Mouse (Mus musculus): ENCODE data around the gene Hist1h2ah.

DNA sequence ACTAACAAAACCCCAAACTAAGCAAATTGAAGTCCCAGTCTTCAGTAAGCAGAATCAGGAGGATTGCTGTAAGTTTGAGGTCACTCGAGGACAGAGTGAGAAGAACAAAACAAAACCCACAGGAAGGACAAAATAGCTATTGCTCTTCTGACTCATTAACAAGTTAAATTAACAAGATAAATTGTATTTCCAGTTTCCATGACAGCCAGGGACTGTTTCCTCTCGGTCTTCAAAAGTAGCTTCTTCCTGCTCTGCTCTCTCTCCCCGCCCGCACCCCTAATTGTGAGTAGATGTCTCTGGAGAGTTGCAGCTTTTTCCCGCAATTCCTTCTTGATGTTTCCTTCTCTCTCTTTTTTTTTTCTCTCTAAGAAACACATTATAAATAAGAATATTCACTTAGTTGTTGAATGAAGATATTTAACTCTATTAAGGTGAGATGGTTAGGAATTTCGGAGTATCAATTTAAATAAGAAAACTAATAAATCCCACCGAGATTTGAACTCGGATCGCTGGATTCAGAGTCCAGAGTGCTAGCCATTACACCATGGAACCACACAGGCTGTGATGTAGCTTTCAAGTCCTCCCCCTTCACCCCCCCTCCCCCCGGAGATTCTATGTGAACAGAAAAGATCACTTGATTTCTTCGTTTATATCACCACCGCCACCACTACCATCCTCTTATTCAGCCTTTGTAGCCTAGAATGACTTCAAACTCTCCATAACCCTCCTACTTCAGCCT is 39.1 kb downstream of the Hist1h2ah start:
- TF ChIP-seq CTCF (IDR thresholded peaks at IDR 0.05 in 2 of 3, conservative IDR thresholded peaks at IDR 0.05 in 1 of 3; ENCODE audit: control insufficient read depth in 1 of 3, insufficient read depth in 1 of 3, low read depth in 2 of 3, low read length in 3 of 3, poor library complexity in 1 of 3, severe bottlenecking in 1 of 3) (no peak), TBP (IDR thresholded peaks at IDR 0.05; ENCODE audit: low read depth, low read length) (peak; percentile 99), TAL1 (IDR thresholded peaks at IDR 0.05; ENCODE audit: low read length) (no peak), POLR2A (IDR thresholded peaks at IDR 0.05; ENCODE audit: control insufficient read depth in 1 of 2, insufficient read depth in 1 of 2, low read depth in 1 of 2, low read length in 2 of 2, poor library complexity in 1 of 2) (no peak), POLR2AphosphoS2 (IDR thresholded peaks at IDR 0.05; ENCODE audit: low read length) (no peak), POLR2AphosphoS5 (IDR thresholded peaks at IDR 0.05; ENCODE audit: borderline replicate concordance, low read depth, low read length) (no peak), USF1 (IDR thresholded peaks at IDR 0.05; ENCODE audit: low read depth, low read length) (no peak), EP300 (IDR thresholded peaks at IDR 0.05; ENCODE audit: low read depth in 1 of 2, low read length in 2 of 2) (no peak), CHD1 (IDR thresholded peaks at IDR 0.05; ENCODE audit: low read depth, low read length) (no peak), ETS1 (IDR thresholded peaks at IDR 0.05; ENCODE audit: low read depth, low read length) (no peak), JUND (IDR thresholded peaks at IDR 0.05; ENCODE audit: low read depth, low read length) (no peak)
